Mouse (Mus musculus): ENCODE data around the gene Tas2r134.

Gene Tas2r134

GRCm38 (mm10) chr2:51657684-51658083 is 30.4 kb downstream of the Tas2r134 start:
- DNase-seq (ENCODE audit: low spot score), result peak; percentile 12

GRCm38 (mm10) chr2:51658288-51658687 is 31.0 kb downstream of the Tas2r134 start:
- DNase-seq (ENCODE audit: low spot score), result peak; percentile 26

GRCm38 (mm10) chr2:51674321-51674720 is 47.0 kb downstream of the Tas2r134 start:
- DNase-seq (ENCODE audit: low spot score), result no peak
